Mouse (Mus musculus): ENCODE data around the gene Nkd1.

Nkd1 gene

DNA sequence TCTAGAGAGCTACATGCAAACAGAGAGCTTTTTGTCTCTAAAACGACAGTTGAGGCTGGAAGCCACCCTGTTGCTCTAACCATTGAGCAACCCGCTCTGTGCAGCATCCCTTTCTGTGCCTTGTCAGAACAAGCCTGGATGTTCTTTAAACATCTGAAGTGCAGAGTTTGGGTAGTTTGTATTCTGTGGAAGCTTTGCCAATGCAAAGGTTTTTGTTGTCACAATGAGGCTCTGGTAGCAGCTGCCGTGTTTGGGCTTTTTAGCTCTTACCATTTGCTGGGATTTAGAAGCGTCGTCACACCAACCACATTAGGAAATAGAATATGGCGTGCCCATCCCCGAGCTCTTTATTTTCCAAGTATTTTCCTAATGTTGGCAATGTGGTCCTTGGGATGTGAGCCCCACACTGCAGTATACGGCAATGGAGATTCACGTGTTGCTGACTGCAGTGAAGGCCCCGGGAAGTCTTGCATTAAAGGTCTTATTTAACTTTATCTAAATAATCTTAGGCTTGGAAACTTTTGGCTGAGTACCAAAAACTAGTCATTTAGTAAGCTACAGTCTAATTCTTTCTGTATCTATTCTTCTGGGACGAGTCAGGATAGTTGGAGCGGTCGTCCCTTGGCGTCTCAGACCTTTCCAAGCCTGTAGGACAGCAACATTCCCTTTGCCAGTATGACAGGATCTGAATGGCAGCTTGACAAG is 51.9 kb downstream of the Nkd1 start:
- no peak for DNase-seq (ENCODE audit: extremely low spot score, low read depth, low spot score)

DNA sequence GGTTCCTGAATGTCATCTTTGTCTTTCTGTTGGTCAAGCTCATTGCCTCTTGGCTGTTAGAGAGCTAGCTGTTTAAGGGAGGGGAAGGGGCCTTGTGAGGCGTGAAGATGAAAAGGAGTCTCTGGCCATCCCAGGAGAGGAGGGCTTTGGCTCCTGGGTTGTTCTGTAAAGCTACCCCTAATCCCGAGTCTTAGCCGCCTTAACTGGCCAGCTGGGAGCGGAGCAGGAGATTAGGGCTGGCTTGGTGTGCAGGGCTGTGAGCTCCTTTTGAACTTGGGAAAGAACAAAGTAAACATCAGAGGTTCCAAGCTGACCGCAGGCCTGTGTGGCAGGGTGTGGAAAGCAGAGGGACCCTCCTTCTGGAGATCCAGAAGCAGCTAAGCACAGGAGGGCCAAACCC is 53.8 kb downstream of the Nkd1 start:
- DNase-seq (ENCODE audit: extremely low spot score, low read depth, low spot score), result no peak

DNA sequence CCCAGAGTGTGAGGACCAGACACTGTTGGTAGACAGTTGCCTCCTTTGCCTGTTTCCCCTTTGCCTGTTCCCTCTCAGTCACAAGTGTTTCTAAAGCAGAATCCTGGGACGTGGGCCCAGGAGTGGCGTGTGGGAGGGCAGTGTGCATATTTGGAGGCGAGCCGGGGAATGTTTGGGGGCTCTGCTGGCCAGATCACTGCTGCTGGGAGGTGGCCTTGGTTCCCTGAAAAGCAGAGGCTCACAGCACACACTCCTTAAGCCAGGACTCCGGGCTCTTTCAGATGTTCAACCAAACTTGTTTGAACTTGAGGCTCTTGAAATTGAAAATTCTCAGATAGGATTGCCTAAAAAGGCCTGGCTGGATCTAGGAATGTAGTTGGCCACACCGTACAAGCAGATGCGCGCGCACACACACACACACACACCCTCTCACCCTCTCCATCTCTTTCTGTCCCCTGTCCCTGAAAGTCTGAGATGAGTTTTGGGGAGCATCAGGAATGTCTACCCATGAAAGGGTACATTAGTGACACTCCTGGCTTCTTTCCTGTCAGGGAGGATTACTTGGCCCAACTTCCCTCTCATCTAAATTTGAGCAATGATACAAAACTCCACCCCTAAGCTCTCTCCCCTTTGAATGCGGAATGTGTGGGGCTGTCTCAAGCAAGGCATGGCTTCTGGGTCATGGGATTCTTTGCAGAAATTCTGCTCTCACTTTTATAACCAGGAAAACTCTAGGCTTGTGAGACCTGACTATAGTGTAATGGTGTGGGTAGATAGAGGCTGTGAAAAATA is 55.4 kb downstream of the Nkd1 start:
- DNase-seq (ENCODE audit: extremely low spot score, low read depth, low spot score), result no peak

DNA sequence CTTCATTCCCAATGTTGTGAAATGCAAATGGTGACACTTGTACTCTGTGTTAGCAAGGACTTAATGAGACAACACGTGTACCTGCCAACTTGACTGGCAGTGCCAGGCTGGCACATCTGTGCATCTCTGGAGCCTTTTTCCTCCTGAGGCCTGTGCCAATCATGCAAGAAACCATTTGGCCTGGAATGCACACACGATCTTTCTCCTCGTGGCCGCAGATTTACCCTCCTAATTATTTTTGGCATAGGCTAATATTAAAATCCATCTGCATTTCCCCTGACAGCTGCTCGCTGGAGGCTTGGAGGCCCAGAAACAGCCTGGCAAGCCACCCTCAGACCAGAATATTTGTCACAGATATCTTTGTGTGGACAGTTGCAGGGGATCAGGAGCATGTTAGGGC is 56.5 kb downstream of the Nkd1 start:
- DNase-seq (ENCODE audit: extremely low spot score, low read depth, low spot score), result no peak

DNA sequence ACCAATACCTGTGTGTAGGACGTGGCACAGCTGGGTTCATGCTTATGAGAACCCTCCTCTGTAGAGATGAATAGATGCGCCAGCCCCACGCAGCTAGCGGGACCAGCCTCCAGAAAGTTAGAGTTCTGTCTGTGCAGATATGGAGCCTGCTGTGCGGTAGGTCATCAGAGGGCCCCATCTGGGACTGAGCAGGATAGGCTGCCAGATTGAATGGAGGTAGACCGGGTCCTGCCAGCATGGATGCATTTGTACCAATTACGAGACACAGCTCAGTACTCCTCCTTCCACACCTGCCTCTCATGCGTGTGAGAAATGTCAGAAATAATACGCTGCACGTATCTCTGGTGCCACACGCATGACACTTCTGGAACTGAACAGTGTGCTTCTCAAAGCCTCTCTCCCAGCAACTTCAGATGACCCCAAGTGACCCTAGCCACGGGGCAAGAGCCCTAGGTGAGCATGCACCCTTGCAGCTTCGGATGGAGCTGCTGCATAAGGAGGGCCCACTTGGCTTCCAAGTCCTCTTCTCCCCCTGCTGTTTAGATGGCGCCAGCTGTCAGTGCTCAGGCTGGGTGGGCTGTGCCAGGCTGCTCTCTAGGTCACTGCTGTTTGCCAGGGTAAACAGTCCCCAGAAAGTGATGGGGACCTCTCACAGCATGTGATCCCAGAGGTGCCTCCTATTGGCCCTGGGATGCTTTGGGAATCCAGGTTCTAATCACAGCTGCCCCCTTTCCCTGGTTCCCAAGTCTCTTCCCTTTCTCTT is 57.4 kb downstream of the Nkd1 start:
- DNase-seq (ENCODE audit: extremely low spot score, low read depth, low spot score), result no peak

DNA sequence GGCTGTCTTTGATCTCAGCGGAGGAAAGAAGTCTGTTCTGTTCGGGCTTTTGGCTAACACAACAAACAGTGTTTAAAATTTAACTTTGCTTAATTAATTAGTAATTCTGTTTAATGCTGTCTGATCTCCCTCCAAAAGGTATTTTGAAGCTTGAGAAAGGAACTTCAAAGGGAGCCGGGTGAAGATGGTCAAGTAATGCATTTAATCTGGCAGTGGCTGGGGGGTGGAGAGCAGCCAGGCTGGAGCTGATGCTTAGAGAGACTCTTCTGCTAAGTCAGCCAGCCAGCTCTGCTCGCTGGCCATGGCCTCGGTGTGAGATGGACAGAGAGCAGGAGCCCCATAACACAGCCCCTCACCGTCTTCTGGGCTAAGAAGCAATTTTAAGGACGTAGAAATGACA is 58.1 kb downstream of the Nkd1 start:
- DNase-seq (ENCODE audit: extremely low spot score, low read depth, low spot score), result no peak

DNA sequence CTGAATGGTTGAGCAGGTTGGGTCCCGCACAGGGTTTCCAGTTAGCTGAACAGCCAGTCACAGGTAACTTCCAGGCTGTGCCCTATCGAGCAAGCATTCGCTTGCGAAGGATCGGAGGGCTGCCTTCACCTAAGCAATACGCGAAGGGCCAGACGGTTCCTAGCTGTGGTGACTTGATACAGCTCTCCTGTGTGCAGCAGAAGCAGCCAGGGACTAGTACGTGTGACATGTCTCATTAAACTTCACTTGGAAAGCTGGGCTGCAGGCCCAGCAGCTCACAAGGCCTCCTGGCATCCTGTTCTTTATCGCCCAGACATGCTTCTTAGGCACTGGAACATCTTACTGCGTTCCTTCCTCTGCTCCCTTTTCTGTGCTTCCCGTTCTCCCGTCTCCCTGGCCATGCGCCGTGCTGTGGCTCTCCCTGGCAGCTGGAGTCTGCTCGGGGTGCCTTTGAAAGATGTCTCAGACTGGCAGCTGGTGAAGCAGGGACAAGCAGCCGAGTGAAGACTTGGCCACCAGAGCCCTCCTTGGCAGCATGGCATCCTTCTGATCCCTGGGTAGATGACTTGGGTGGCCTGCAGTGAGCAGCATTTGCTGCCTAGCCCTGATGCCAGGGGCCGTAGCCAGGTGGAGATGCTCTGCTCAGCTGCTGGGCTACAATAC is 58.6 kb downstream of the Nkd1 start:
- no peak for DNase-seq (ENCODE audit: extremely low spot score, low read depth, low spot score)

DNA sequence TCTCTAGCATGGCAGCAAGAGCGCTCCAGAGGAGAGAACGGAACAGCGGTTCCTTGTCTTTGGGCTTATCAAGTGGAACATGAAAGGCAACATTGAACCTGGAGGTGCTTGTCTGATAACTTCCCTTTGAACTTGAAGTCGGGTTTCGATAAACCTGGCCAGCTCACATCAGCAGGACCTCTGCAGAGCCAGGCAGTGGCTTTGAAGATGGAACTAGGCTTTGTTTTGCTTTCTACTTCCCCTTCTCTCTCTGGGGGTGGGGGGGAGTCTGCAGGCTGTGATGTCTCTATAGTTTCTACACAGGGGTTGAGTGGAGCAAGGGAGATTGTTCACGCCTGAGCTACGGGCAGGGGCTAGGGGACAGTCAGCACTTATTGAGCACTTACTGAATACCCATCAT is 59.6 kb downstream of the Nkd1 start:
- no peak for DNase-seq (ENCODE audit: extremely low spot score, low read depth, low spot score)

DNA sequence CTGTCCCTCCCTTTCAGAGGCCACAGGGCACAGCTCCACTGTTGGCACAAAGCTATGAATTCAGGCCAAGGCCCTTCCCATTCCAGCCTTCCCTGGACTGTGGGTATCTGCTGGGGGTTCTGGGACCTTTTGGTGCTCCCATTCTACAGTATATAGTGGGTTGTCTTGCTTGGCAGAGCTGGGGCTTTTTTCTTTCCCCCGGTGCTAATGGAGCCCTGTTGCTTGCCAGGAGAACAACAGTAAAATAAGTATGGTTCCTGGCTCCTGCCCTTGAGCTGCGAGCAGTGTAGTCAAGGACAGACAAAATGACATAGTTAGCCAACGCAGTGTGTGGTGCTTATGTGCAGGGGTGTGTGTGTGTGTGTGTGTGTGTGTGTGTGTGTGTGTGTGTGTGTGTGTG is 62.7 kb downstream of the Nkd1 start:
- DNase-seq (ENCODE audit: extremely low spot score, low read depth, low spot score), result no peak

DNA sequence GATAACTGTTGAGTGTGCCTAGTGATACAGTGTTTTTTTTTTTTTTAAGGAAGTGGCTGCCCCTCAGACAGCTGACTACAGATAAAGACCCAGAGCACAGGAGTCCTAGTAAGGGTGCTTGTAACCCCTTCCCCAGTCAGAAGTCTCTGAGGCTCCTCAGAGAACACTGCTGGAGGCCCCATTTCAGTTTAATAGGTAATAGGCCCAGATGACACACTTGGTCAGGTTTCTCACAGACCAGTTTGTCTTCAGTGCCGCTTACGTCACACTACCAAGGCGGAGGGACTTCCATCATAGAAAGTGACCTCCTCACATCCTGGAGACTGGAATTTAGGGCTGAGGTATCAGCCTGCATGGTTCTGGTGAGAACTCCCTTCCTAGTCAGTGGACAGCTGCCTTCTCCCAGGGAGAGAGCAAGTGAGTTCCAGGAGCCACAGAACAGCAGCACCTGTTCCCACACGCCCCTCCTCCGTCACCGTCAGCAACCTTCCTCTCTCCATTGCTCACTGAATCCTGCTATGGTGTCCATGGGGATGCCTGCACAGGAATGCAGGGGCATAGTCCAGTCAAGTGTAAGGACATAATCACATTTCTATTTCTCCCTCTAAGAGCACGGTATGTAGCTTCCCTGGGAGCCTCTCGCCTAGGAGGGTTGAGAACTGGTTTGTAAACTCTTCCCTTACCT is 67.2 kb downstream of the Nkd1 start:
- no peak for DNase-seq (ENCODE audit: extremely low spot score, low read depth, low spot score)

DNA sequence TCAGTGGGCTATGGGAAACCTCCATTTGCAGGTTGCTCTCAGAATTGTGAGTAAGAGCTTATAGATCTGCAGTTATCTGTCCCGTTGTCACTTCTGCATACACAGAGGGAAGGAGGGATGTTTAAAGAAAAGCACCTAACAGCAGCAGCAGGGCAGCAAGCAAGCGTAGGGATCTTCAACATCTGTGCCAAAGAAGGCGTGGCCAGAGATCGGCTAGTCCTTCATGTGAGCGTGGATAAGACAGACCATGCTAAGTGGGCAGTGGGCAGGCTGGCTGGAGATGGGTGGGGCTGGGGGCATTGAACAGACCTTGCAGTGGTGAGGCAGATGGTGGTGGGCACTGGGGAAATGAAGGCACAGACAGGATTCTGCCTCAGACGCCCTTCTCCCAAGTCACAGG is 69.1 kb downstream of the Nkd1 start:
- DNase-seq (ENCODE audit: extremely low spot score, low read depth, low spot score), result no peak

DNA sequence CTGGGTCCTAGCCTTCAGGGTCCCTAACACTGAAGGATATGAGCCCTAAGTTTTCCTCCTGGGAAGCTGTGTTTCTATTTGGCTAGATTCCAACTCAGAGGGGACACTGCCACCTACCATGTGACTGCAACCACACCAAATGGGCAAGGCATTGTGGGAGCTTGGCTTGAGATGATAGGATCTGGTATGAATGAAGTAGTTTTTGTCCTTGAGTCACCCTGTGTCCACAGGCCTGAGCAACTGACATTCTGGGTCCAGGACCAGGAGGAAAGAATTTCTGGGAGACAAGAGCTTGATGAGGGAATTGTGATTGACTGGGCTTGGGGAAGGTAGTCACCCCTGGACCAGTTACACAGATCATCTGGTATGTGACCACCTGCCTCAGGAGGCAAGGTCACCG is 72.8 kb downstream of the Nkd1 start:
- DNase-seq (ENCODE audit: extremely low spot score, low read depth, low spot score), result no peak

DNA sequence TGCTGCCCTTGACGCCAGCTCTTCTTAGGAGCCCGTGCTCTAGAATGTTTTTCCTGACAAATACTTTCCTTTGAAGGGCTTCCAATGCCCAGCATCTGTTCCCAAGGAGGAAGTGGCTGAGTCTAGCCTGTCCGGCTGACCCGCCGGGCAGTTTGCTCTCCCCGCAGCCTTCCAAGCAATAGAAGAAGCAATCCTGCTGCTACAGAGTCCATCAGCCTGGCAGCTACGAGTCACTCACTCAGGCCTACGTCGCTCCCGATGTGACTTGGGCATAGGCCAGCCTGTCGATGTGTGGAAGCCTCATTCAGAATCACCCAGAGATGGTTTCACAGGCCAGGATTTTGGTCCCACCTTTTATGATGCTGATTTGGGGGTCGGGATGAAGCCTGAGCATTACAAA is 74.9 kb downstream of the Nkd1 start:
- no peak for DNase-seq (ENCODE audit: extremely low spot score, low read depth, low spot score)

DNA sequence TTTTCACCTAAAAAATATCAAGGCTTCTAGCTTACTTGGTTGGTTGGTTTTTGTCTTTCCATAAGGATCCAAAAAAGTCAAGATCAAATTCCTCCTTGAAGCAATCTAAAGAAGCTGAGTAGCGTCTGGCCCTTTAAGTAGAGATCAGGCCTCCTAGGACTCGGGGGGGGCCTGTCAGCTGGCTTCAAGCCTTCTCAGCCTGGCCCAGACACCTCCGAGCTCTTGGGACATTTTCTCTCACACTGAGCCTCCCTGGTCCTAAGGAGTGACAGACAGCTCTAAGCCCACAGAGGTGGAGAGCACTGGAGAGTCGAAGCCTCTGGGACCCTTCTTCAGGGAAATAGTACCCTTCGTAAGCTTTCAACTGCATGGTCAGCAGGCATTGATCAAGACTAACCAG is 77.4 kb downstream of the Nkd1 start:
- no peak for DNase-seq (ENCODE audit: extremely low spot score, low read depth, low spot score)

DNA sequence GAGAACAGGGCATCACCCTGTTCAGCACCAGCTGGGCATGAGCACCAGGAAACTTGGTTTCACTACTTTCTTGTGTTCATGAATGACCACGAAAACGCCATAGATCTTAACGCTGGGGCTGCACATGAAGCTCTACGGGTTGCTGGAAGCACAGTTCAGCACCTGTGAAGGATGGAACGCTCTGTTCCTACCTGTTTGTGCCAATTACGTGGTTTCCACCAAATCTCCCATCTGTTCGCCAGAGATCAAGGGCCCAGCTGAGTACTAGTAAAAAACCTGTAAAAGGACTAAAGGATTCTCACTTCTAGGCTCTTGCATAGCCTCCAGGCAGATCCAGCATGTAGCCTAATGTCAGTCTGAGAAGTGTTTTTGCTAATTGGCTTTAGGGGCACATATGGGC is 78.3 kb downstream of the Nkd1 start:
- DNase-seq (ENCODE audit: extremely low spot score, low read depth, low spot score), result no peak

DNA sequence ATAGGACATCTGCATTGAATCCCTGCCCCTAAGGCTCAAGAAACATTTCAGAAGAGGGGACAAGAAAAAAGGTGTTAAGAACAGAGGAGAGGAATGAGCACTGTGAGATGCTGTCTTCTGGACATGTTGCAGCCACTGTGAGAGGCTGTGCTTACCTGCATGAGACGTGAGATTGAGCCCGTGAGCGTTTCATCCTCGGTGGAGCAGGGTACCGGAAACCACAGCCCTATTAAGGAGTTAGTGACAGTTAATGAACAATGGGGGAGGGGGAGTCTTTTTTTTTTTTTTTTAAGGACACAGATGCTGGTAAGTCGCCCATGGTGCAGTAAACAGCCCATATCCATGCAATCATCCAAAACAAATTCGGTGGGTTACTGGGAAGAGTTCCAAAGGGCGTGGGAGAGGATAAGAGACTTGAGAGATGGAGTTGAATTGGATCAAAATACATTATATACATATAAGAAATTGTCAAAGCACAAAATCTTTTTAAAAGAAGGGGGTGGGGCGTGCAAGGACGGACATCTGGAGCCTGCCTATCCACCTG is 82.4 kb downstream of the Nkd1 start:
- peak; percentile 10 for DNase-seq (ENCODE audit: extremely low spot score, low read depth, low spot score)

DNA sequence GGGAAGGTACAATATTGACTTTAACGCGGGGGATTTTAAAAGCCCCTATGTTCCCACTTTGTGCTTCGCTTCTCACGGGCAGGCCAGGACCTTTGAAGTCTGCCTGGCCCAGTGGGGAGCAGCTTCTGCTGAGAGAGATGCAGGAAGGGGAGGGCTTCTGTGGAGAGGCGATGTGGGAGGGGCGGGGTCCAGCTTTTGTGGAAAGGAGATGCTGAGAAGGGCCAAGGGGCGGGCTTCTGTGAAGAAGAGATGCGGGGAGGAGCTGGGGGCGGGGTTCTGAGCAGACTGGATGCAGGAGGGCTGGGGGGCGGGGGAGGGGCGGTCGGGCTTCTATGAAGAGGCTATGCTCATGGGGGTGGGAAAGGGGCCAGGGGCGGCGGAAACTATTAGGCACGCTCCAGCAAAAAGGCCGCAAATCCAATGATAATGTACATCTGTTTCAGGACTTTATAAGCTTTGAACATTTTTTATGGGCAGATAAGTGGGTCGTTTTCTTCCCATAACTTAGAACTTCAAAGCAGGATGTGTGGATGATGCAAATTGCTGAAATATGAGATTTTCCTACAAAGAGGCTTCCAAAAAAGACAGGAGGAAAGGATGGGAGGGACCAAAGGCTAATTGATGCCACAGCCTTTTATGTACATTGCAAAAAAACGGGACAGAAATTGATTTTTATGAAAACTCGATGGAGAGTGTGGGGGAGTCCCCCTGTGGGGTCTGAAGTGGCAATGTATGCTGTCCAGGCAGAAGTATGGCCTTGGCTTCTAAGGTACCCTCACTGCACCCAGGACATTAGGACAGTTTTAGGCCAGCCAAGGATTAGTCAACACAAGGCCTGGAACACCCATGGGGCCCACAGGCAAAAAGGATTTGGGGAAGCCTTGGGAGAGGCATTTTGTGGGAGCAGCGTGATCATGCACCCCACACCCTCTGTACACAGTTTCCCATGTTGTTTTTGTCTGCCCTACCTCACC is 83.2 kb downstream of the Nkd1 start:
- peak; percentile 41 for DNase-seq (ENCODE audit: extremely low spot score, low read depth, low spot score)

DNA sequence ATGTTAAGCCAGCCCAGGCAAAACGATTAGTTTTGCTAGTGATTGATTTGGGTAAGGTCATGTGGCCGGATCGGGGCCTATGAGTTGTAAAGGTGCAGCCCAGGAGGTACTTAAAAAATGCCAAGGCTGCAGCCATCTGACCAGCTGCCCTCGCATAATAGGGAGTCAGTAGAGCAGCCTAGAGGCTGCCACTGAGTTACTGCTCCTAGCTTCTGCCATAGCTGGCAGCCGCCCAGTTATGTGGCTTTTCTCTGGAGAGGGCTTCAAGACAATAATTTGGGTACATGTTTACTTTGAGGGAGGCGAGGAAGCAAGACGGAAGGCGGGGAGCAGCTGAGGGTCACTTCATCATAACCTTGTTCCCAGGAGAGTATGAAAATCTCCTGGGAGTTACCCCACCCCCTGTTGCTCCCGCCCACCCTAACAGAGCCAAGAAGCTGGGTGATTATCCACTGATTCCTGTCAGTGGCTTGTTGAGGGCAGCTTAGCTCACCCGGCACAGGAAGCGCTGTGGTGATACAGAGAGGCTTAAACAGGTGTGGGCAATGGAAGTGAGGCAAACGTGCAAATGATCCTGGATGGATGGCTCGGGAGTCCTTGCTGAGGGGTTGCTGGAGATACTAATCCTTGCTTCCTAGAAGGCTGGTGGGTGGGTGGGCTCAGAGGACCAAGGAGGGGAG is 84.3 kb downstream of the Nkd1 start:
- DNase-seq (ENCODE audit: extremely low spot score, low read depth, low spot score), result no peak

DNA sequence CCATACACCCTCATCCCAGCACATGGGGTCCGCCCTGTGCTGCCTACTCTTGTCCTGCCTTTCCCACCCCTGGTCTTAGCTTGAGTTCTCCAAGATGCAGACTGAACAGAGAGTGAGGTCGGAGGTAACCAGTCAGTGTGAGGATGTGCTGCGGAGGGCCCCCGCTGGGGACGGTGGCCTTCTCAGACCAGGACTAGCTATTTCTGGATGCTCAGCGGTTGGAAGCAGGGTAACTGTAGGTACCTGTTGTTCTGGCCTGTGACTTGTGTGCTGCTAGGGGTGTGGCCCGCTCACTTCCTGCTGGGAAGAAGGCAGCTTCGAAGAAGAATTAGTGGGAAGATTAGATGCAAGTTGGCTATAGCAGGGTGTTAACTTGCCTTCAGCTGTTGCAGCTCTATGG is 87.9 kb downstream of the Nkd1 start:
- no peak for DNase-seq (ENCODE audit: extremely low spot score, low read depth, low spot score)

Measured in hindlimb bud, embryonic 11.5 days (tissue).